Mouse (Mus musculus) limb, embryonic 11.5 days (tissue): ENCODE data around the gene Cyp27b1. TPM values are rescaled to one million over a fixed set of nuclear protein-coding genes. Genes with fewer than 3 reads are reported as not detected.

ENCODE experiments used
- ATAC-seq: fragments of 200-750 bp; cut with Nextera tagmentation; 2 replicates; pipeline ENCODE4 v1.8.0; 2017; ENCODE audit warnings: low read depth; ENCODE audit not compliant: insufficient number of reproducible peaks, low FRiP score, low TSS enrichment
- DNase-seq: peaks from one replicate; pipeline ENCODE4 v3.0.0-alpha.2; 2015; ENCODE audit warnings: low spot score
- H3K27ac ChIP-seq: fragments of 300-500 bp; sonication (generic); replicated peaks from 2 replicates; pipeline ENCODE4 v1.5.1; 2014; ENCODE audit warnings: low read depth, mild to moderate bottlenecking, low read length
- H3K27me3 ChIP-seq: fragments of 300-500 bp; sonication (generic); 2 replicates; pipeline ENCODE4 v1.6.1; 2014; ENCODE audit warnings: mild to moderate bottlenecking, low read length, mixed read lengths; ENCODE audit not compliant: control insufficient read depth, insufficient read depth
- H3K36me3 ChIP-seq: fragments of 300-500 bp; sonication (generic); 2 replicates; pipeline ENCODE4 v1.6.1; 2014; ENCODE audit warnings: mild to moderate bottlenecking, low read length, moderate library complexity, mixed read lengths; ENCODE audit not compliant: control insufficient read depth, insufficient read depth
- H3K4me1 ChIP-seq: fragments of 300-500 bp; sonication (generic); 2 replicates; pipeline ENCODE4 v1.6.1; 2014; ENCODE audit warnings: low read length, mixed read lengths; ENCODE audit not compliant: control insufficient read depth, insufficient read depth
- H3K4me2 ChIP-seq: fragments of 300-500 bp; sonication (generic); 2 replicates; pipeline ENCODE4 v1.6.1; 2014; ENCODE audit warnings: low read depth, mild to moderate bottlenecking, moderate library complexity; ENCODE audit not compliant: severe bottlenecking
- H3K4me3 ChIP-seq: fragments of 300-500 bp; sonication (generic); 2 replicates; pipeline ENCODE4 v1.5.1; 2014; ENCODE audit warnings: low read depth, low read length
- H3K9ac ChIP-seq: fragments of 300-500 bp; sonication (generic); 2 replicates; pipeline ENCODE4 v1.6.1; 2014; ENCODE audit warnings: mild to moderate bottlenecking, low read length
- H3K9me3 ChIP-seq: fragments of 300-500 bp; sonication (generic); 2 replicates; pipeline ENCODE4 v1.6.1; 2016; ENCODE audit warnings: low read length; ENCODE audit not compliant: control insufficient read depth
- WGBS: fragments of 180-500 bp; shearing (Covaris S2); extraction: QIAGEN DNeasy Blood & Tissue Kit; methylation state at CpG from one replicate; pipeline ENCODE4 v1.1.7; 2014; 5-methylcytosine and 5-hydroxymethylcytosine counted together
- polyA plus RNA-seq: library from polyadenylated mRNA; unstranded; fragments of >200 nt; fragmentation: Nextera tagmentation; extraction: Ambion mirVana; gene quantifications from 2 replicates; pipeline ENCODE4 v1.2.1, GENCODE M21; 2014

Gene Cyp27b1
- polyA plus RNA-seq, 1 experiment from 2014 or later: not detected

- H3K4me2 ChIP-seq: no peak overlapping the region
- ATAC-seq (no peak), DNase-seq (no peak)
- H3K9ac ChIP-seq: no peak overlapping the region
- WGBS: under 1% methylated on average over 10 of the region's 10 CpGs
- H3K36me3 ChIP-seq: no peaks in the 10 kb centered on the region
- no peak overlapping the region for H3K4me3 ChIP-seq
- peaks cover 26% of the 10 kb centered on the region for H3K4me1 ChIP-seq
- peaks cover 59% of the 10 kb centered on the region for H3K27me3 ChIP-seq
- no peak overlapping the region for H3K27ac ChIP-seq
- H3K9me3 ChIP-seq: 0 out of 2 replicates have a peak, but pooled peaks cover 3% of the 10 kb centered on the region
These were observed 29.5 kb downstream of the Cyp27b1 start for GRCm38 (mm10) chr10:127077515-127077914.

GRCm38 (mm10) chr10:127078001-127078676 is 30.1 kb downstream of the Cyp27b1 start:
- ATAC-seq (0 out of 2 replicates have a peak, but pooled peaks have one; percentile 32), DNase-seq (no peak)
- peaks cover 26% of the 10 kb centered on the region for H3K4me1 ChIP-seq

GRCm38 (mm10) chr10:127078677-127079575 is 30.9 kb downstream of the Cyp27b1 start:
- H3K27ac ChIP-seq: no peak overlapping the region
- DNase-seq (peak; percentile 74), ATAC-seq (peak; percentile 7; the same call in 1 of the 2 replicates)
- H3K27me3 ChIP-seq: peaks cover 73% of the 10 kb centered on the region
- H3K4me2 ChIP-seq: peak overlapping the region; percentile 92
- no peaks in the 10 kb centered on the region for H3K36me3 ChIP-seq
- under 1% methylated on average over 35 of the region's 49 CpGs for WGBS
- peaks cover 26% of the 10 kb centered on the region for H3K4me1 ChIP-seq
- peak overlapping the region; percentile 43 for H3K9ac ChIP-seq
- H3K9me3 ChIP-seq: 0 out of 2 replicates have a peak, but pooled peaks cover 3% of the 10 kb centered on the region
- H3K4me3 ChIP-seq: peak overlapping the region; percentile 43

More at GRCm38 (mm10) chr10:127078001-127078676, 30.1 kb downstream of the Cyp27b1 start:
- 3% methylated on average over 12 of the region's 12 CpGs for WGBS
- H3K4me3 ChIP-seq: peak overlapping the region; percentile 43
- H3K9me3 ChIP-seq: 0 out of 2 replicates have a peak, but pooled peaks cover 3% of the 10 kb centered on the region
- peaks cover 65% of the 10 kb centered on the region for H3K27me3 ChIP-seq
- peak overlapping the region; percentile 92; the same call in 1 of the 2 replicates for H3K4me2 ChIP-seq
- no peak overlapping the region for H3K9ac ChIP-seq
- no peaks in the 10 kb centered on the region for H3K36me3 ChIP-seq
- H3K27ac ChIP-seq: no peak overlapping the region

- Histone ChIP-seq H3K4me3 (peak overlapping the region; percentile 43), H3K4me2 (peak overlapping the region; percentile 92), H3K27me3 (peaks cover 79% of the 10 kb centered on the region), H3K36me3 (no peaks in the 10 kb centered on the region), H3K4me1 (peaks cover 26% of the 10 kb centered on the region), H3K9ac (peak overlapping the region; percentile 43), H3K9me3 (0 out of 2 replicates have a peak, but pooled peaks cover 3% of the 10 kb centered on the region), H3K27ac (no peak overlapping the region)
- DNase-seq: peak; percentile 48
- no peak for ATAC-seq
- WGBS: 1% methylated on average over 62 of the region's 70 CpGs
These were observed 31.8 kb downstream of the Cyp27b1 start for GRCm38 (mm10) chr10:127079665-127080391.

GRCm38 (mm10) chr10:127080901-127081780 is 33.1 kb downstream of the Cyp27b1 start:
- H3K4me2 ChIP-seq: peak overlapping the region; percentile 27; the same call in 1 of the 2 replicates
- peaks cover 78% of the 10 kb centered on the region for H3K27me3 ChIP-seq
- ATAC-seq (no peak), DNase-seq (no peak)
- no peak overlapping the region; the same call in 1 of the 2 replicates for H3K4me3 ChIP-seq
- 1% methylated on average over 48 of the region's 48 CpGs for WGBS
- no peaks in the 10 kb centered on the region for H3K36me3 ChIP-seq
- H3K27ac ChIP-seq: no peak overlapping the region
- no peak overlapping the region for H3K9ac ChIP-seq
- peaks cover 26% of the 10 kb centered on the region for H3K4me1 ChIP-seq
- 0 out of 2 replicates have a peak, but pooled peaks cover 3% of the 10 kb centered on the region for H3K9me3 ChIP-seq

- no peak overlapping the region for H3K4me2 ChIP-seq
- no peak for ATAC-seq
These were observed 34.1 kb downstream of the Cyp27b1 start for GRCm38 (mm10) chr10:127081996-127082620.

GRCm38 (mm10) chr10:127083292-127083914 is 35.4 kb downstream of the Cyp27b1 start:
- DNase-seq: no peak
- Histone ChIP-seq H3K27ac (no peak overlapping the region), H3K36me3 (no peaks in the 10 kb centered on the region), H3K9ac (no peak overlapping the region), H3K4me2 (no peak overlapping the region), H3K4me3 (no peak overlapping the region), H3K9me3 (0 out of 2 replicates have a peak, but pooled peaks cover 3% of the 10 kb centered on the region), H3K4me1 (peaks cover 21% of the 10 kb centered on the region), H3K27me3 (peaks cover 64% of the 10 kb centered on the region)
- ATAC-seq: no peak
- WGBS: 25% methylated on average over 8 of the region's 8 CpGs

More at GRCm38 (mm10) chr10:127081996-127082620, 34.1 kb downstream of the Cyp27b1 start:
- Histone ChIP-seq H3K9me3 (0 out of 2 replicates have a peak, but pooled peaks cover 3% of the 10 kb centered on the region), H3K4me1 (peaks cover 26% of the 10 kb centered on the region), H3K4me3 (no peak overlapping the region), H3K36me3 (no peaks in the 10 kb centered on the region), H3K27ac (no peak overlapping the region), H3K9ac (no peak overlapping the region; the same call in 1 of the 2 replicates), H3K27me3 (peaks cover 72% of the 10 kb centered on the region)
- DNase-seq: peak; percentile 55
- WGBS: 28% methylated on average over 8 of the region's 8 CpGs
